Mouse (Mus musculus) megakaryocyte, embryonic 14.5 days (primary cell): ENCODE measurements around the gene Kcnmb2.

ENCODE experiments used
- FLI1 ChIP-seq: IDR thresholded peaks from 2 replicates; pipeline ENCODE4 v1.6.1; 2012; ENCODE audit warnings: low read length, inconsistent platforms, mixed read lengths
- GATA1 ChIP-seq: IDR thresholded peaks from 3 replicates; pipeline ENCODE4 v1.6.1; 2012; ENCODE audit warnings: mixed read lengths, low read length, inconsistent platforms, borderline replicate concordance

DNA sequence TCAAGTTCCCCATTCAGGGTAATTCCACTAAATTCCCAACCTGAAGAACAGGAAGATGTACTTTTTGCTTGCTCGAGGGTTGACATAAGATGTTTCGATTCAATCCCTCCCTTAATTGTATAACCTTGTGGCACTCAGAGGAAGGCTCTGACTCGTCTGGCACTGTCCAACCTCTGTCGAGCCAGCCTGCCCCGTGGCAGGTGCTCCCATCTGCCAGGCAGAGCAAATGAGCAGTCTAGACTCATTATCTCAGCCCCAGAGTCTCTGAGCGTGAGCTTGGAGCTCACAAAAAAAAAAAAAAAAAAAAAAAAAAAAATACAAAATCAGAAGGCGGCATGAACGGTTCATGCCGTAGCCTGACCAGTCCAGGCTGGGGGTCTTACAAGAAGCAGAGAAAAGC, 130.1 kb downstream of the Kcnmb2 start:
- TF ChIP-seq GATA1 (no peak), FLI1 (no peak)
